In the genomic region with DNA sequence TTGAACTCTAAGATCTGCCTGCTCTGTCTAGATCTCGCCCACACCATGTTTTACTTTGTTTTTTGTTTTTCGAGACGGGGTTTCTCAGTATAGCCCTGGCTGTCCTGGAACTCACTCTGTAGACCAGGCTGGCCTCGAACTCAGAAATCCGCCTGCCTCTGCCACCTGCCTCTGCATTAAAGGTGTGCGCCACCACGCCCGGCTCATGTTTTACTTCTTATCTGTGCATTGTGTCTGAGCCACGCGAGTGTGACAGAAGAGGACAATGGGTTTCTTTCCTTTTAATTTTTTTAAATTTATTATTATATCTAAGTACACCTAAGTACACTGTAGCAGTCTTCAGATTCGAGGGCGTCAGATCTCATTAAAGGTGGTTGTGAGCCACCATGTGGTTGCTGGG, we compare ENCODE assay signal across 8 mouse cellular contexts. TPM values are rescaled to one million over a fixed set of nuclear protein-coding genes. Genes with fewer than 3 reads are reported as not detected.
A peak's percentile ranks its signal among the peaks of the same experiment; 100 is the strongest.
DNase-seq lines count a peak whose midpoint lies in the region; ATAC-seq and TF ChIP-seq lines count a peak whose summit lies in the region.

No protein-coding gene starts in this region.

- H3K27me3 ChIP-seq in kidney, embryonic 15.5 days, result no peaks in the 10 kb centered on the region
- H3K27me3 ChIP-seq in hindbrain, embryonic 16.5 days (replicated peaks; ENCODE audit: control insufficient read depth, insufficient read depth, low read length), result no peaks in the 10 kb centered on the region
- H3K27me3 ChIP-seq in midbrain, embryonic 16.5 days (ENCODE audit: control insufficient read depth, insufficient read depth, low read depth, low read length), result no peaks in the 10 kb centered on the region

- peak; percentile 37 for ATAC-seq in kidney, embryonic 15.5 days (replicated peaks; ENCODE audit: low FRiP score)
- no peak for ATAC-seq in hindbrain, embryonic 16.5 days
- ATAC-seq in midbrain, embryonic 16.5 days, result no peak

- H3K4me1 ChIP-seq in kidney, embryonic 15.5 days, result peaks cover 19% of the 10 kb centered on the region
- peaks cover 18% of the 10 kb centered on the region for H3K4me1 ChIP-seq in cortical plate, adult 2 months (ENCODE audit: control insufficient read depth, insufficient read depth, low read length)
- peaks cover 25% of the 10 kb centered on the region for H3K4me1 ChIP-seq in hindbrain, embryonic 16.5 days (ENCODE audit: control insufficient read depth, insufficient read depth, low read depth, low read length)
- H3K4me1 ChIP-seq in midbrain, embryonic 16.5 days (ENCODE audit: control insufficient read depth, insufficient read depth, low read length), result peaks cover 25% of the 10 kb centered on the region

- H3K9me3 ChIP-seq in kidney, embryonic 15.5 days (replicated peaks), result no peaks in the 10 kb centered on the region
- H3K9me3 ChIP-seq in hindbrain, embryonic 16.5 days (ENCODE audit: control insufficient read depth, low read length), result no peaks in the 10 kb centered on the region
- H3K9me3 ChIP-seq in midbrain, embryonic 16.5 days (replicated peaks; ENCODE audit: control insufficient read depth, low read length, poor library complexity, severe bottlenecking), result no peaks in the 10 kb centered on the region

- H3K27ac ChIP-seq in kidney, embryonic 15.5 days, result peak overlapping the region; percentile 76
- H3K27ac ChIP-seq in cortical plate, adult 2 months (ENCODE audit: insufficient read depth, low read length), result no peak overlapping the region
- H3K27ac ChIP-seq in hindbrain, embryonic 16.5 days (ENCODE audit: low read depth, low read length), result peak overlapping the region; percentile 91
- peak overlapping the region; percentile 90 for H3K27ac ChIP-seq in midbrain, embryonic 16.5 days (ENCODE audit: low read length)

- no peak for TF ChIP-seq CTCF in cortical plate, adult 2 months (IDR thresholded peaks at IDR 0.05; ENCODE audit: extremely low read depth, insufficient read depth, low read length)

- H3K9ac ChIP-seq in kidney, embryonic 15.5 days, result peak overlapping the region; percentile 37
- peak overlapping the region; percentile 86 for H3K9ac ChIP-seq in hindbrain, embryonic 16.5 days (ENCODE audit: low read depth, low read length)
- H3K9ac ChIP-seq in midbrain, embryonic 16.5 days (ENCODE audit: low read depth, low read length), result peak overlapping the region; percentile 95

- TF ChIP-seq POLR2A in cortical plate, adult 2 months (IDR thresholded peaks at IDR 0.05; ENCODE audit: extremely low read depth, insufficient read depth, low read length), result no peak

- DNase-seq in kidney, adult 11 months, result no peak
- no peak for DNase-seq in left cerebral cortex, adult 8-10 months (ENCODE audit: low spot score in 2 of 2)
- DNase-seq in c-Kit-positive CD71-positive TER-119-positive erythroid progenitor cells, embryonic 14.5 days (ENCODE audit: low spot score), result no peak
- no peak for DNase-seq in adrenal gland, adult (ENCODE audit: inconsistent age in 2 of 2, low spot score in 1 of 2)

- no peaks in the 10 kb centered on the region for H3K36me3 ChIP-seq in kidney, embryonic 15.5 days
- no peaks in the 10 kb centered on the region for H3K36me3 ChIP-seq in hindbrain, embryonic 16.5 days (ENCODE audit: control insufficient read depth, insufficient read depth, low read length)
- no peaks in the 10 kb centered on the region for H3K36me3 ChIP-seq in midbrain, embryonic 16.5 days (ENCODE audit: control insufficient read depth, insufficient read depth, low read length)

- H3K4me3 ChIP-seq in kidney, embryonic 15.5 days (replicated peaks), result peak overlapping the region; percentile 85
- H3K4me3 ChIP-seq in cortical plate, adult 2 months (ENCODE audit: insufficient read depth, low read length), result peak overlapping the region; percentile 96
- peak overlapping the region; percentile 76 for H3K4me3 ChIP-seq in hindbrain, embryonic 16.5 days (ENCODE audit: low read length)
- H3K4me3 ChIP-seq in midbrain, embryonic 16.5 days (ENCODE audit: low read depth, low read length), result peak overlapping the region; percentile 84

- WGBS in kidney, embryonic 15.5 days, result 42% methylated on average over 12 of the region's 12 CpGs
- WGBS in hindbrain, embryonic 16.5 days, result 48% methylated on average over 12 of the region's 12 CpGs
- 44% methylated on average over 12 of the region's 12 CpGs for WGBS in midbrain, embryonic 16.5 days

- H3K4me2 ChIP-seq in kidney, embryonic 15.5 days, result peak overlapping the region; percentile 79
- H3K4me2 ChIP-seq in hindbrain, embryonic 16.5 days (ENCODE audit: low read length), result peak overlapping the region; percentile 67
- H3K4me2 ChIP-seq in midbrain, embryonic 16.5 days (ENCODE audit: low read length), result peak overlapping the region; percentile 80

RNA-seq across cellular contexts. Expression of a gene that starts 0.5 kb away (rescaled TPM):
- polyA plus RNA-seq in kidney, embryonic 15.5 days (2015; fragmentation: Nextera tagmentation; extraction: Ambion mirVana), result 38.9 and 43.8 TPM in 2 replicates
- 51.2 and 52.0 TPM in 2 replicates for polyA plus RNA-seq in cortical plate, adult 2 months (2012; rRNA removed)
- polyA plus RNA-seq in hindbrain, embryonic 16.5 days (2015; fragmentation: Nextera tagmentation; extraction: Ambion mirVana), result 21.0 and 29.3 TPM in 2 replicates
- 24.2 and 25.4 TPM in 2 replicates for polyA plus RNA-seq in midbrain, embryonic 16.5 days (2015; fragmentation: Nextera tagmentation; extraction: Ambion mirVana)
- total RNA-seq in left cerebral cortex, adult 8-10 months (2022), result 10 to 100 TPM; 56.1 to 61.3 (median 59.8) TPM

RNA-seq across cellular contexts. Expression of a gene that starts 35.5 kb away (rescaled TPM):
- 90.7 and 96.4 TPM in 2 replicates for polyA plus RNA-seq in kidney, embryonic 15.5 days (2015; fragmentation: Nextera tagmentation; extraction: Ambion mirVana)
- polyA plus RNA-seq in cortical plate, adult 2 months (2012; rRNA removed), result 43.3 and 45.8 TPM in 2 replicates
- 81.4 and 88.4 TPM in 2 replicates for polyA plus RNA-seq in hindbrain, embryonic 16.5 days (2015; fragmentation: Nextera tagmentation; extraction: Ambion mirVana)
- 65.7 and 71.5 TPM in 2 replicates for polyA plus RNA-seq in midbrain, embryonic 16.5 days (2015; fragmentation: Nextera tagmentation; extraction: Ambion mirVana)
- 10 to 100 TPM; 36.8 to 38.3 (median 37.5) TPM for total RNA-seq in left cerebral cortex, adult 8-10 months (2022)

RNA-seq across cellular contexts. Expression of a gene that starts 37.4 kb away (rescaled TPM):
- polyA plus RNA-seq in kidney, embryonic 15.5 days (2015; fragmentation: Nextera tagmentation; extraction: Ambion mirVana), result 13.1 TPM in 2 replicates
- polyA plus RNA-seq in cortical plate, adult 2 months (2012; rRNA removed), result 23.3 and 24.1 TPM in 2 replicates
- 17.4 and 18.2 TPM in 2 replicates for polyA plus RNA-seq in hindbrain, embryonic 16.5 days (2015; fragmentation: Nextera tagmentation; extraction: Ambion mirVana)
- polyA plus RNA-seq in midbrain, embryonic 16.5 days (2015; fragmentation: Nextera tagmentation; extraction: Ambion mirVana), result 15.5 and 18.2 TPM in 2 replicates
- 10 to 100 TPM; 33.1 to 34.5 (median 33.8) TPM for total RNA-seq in left cerebral cortex, adult 8-10 months (2022)

RNA-seq across cellular contexts. Expression of a gene that starts 57.0 kb away (rescaled TPM):
- polyA plus RNA-seq in kidney, embryonic 15.5 days (2015; fragmentation: Nextera tagmentation; extraction: Ambion mirVana), result 11.6 and 11.9 TPM in 2 replicates
- polyA plus RNA-seq in cortical plate, adult 2 months (2012; rRNA removed), result 7.5 and 8.5 TPM in 2 replicates
- 9.1 and 9.9 TPM in 2 replicates for polyA plus RNA-seq in hindbrain, embryonic 16.5 days (2015; fragmentation: Nextera tagmentation; extraction: Ambion mirVana)
- polyA plus RNA-seq in midbrain, embryonic 16.5 days (2015; fragmentation: Nextera tagmentation; extraction: Ambion mirVana), result 10.5 and 10.8 TPM in 2 replicates
- 1 to 10 TPM; 6.1 to 8.9 (median 7.1) TPM for total RNA-seq in left cerebral cortex, adult 8-10 months (2022)

RNA-seq across cellular contexts. Expression of a gene that starts 57.3 kb away (rescaled TPM):
- 6.0 and 6.2 TPM in 2 replicates for polyA plus RNA-seq in kidney, embryonic 15.5 days (2015; fragmentation: Nextera tagmentation; extraction: Ambion mirVana)
- 4.2 and 4.8 TPM in 2 replicates for polyA plus RNA-seq in cortical plate, adult 2 months (2012; rRNA removed)
- polyA plus RNA-seq in hindbrain, embryonic 16.5 days (2015; fragmentation: Nextera tagmentation; extraction: Ambion mirVana), result 1.5 and 1.9 TPM in 2 replicates
- polyA plus RNA-seq in midbrain, embryonic 16.5 days (2015; fragmentation: Nextera tagmentation; extraction: Ambion mirVana), result 1.3 TPM in 2 replicates
- 1 to 10 TPM; 5.7 to 8.4 (median 6.5) TPM for total RNA-seq in left cerebral cortex, adult 8-10 months (2022)

Comparison
In these comparisons a context has a peak if more than half of its experiments do, and no peak if none do; other contexts are left out.
1. H3K9ac ChIP-seq: peak in every context shown above with its lines; median percentile 95 in midbrain, embryonic 16.5 days; 86 in hindbrain, embryonic 16.5 days; 37 in kidney, embryonic 15.5 days.